Mouse (Mus musculus) gastrocnemius, postnatal 14 days (tissue): ENCODE results near the gene Hipk3. TPM values are rescaled to one million over a fixed set of nuclear protein-coding genes. Genes with fewer than 3 reads are reported as not detected.

ENCODE experiments used
- DNase-seq: peaks from one replicate; pipeline ENCODE4 v3.0.0; 2021; ENCODE audit warnings: mixed read lengths
- intact Hi-C: fragments of 180-260 bp; cut with DNase I; formaldehyde crosslinking; loops from one replicate; pipeline ENCODE4 v1.15.1; 2025; ENCODE audit warnings: low total_unique reads
- microRNA-seq, 2 experiments: library from miRNA; unstranded; fragments of <30 nt; microRNA quantifications; one replicate each; pipeline ENCODE4 v1.2.0; 2021
- total RNA-seq, 2 experiments: library from RNA; stranded (reverse); gene quantifications; 2 replicates each; pipeline ENCODE4 v1.2.3; 2021

The Hipk3 gene
- total RNA-seq, 2 experiments from 2014 or later: 142 to 158 TPM

GRCm38 (mm10) chr2:104383589-104383988 is 110.7 kb downstream of the Hipk3 start:
- DNase-seq: no peak
- intact Hi-C loops: no loop called here

GRCm38 (mm10) chr2:104382813-104383212 is 111.4 kb downstream of the Hipk3 start:
- no peak for DNase-seq
- intact Hi-C loops: no loop called here

GRCm38 (mm10) chr2:104379304-104379703 is 114.9 kb downstream of the Hipk3 start:
- no peak for DNase-seq
- intact Hi-C loops: no loop called here

- DNase-seq: no peak
- intact Hi-C loops: no loop called here
These were observed 115.5 kb downstream of the Hipk3 start for GRCm38 (mm10) chr2:104378791-104379190.

GRCm38 (mm10) chr2:104377990-104378389 is 116.3 kb downstream of the Hipk3 start:
- no peak for DNase-seq
- intact Hi-C loops: no loop called here

Small RNA genes lying within 50 kb of the gene (microRNA-seq; reads per million reads assigned to microRNA genes)
- 0 reads per million in 2 experiments for gene Mir1902

Other genes with a start within 250 kb of the Hipk3 start
- gene D430041D05Rik, start 83.4 kb downstream of the Hipk3 start, total RNA-seq: 1 to 10 TPM; 1.0 to 1.5 TPM
- 10 to 100 TPM in 1 of 2 experiments, 1 to 10 TPM in 1; 9.9 to 11.4 TPM for gene Cstf3, start 96.1 kb upstream of the Hipk3 start, total RNA-seq
- 1 to 10 TPM; 4.5 TPM for gene Tcp11l1, start 217.7 kb upstream of the Hipk3 start, total RNA-seq
- gene Pin1rt1, start 221.9 kb upstream of the Hipk3 start, total RNA-seq: not detected
- 1 to 10 TPM in 1 of 2 experiments, under 1 TPM in 1; 0.97 to 1.7 TPM for gene Depdc7, start 248.4 kb upstream of the Hipk3 start, total RNA-seq